Mouse (Mus musculus): ENCODE data around the gene Krt12.

DNA sequence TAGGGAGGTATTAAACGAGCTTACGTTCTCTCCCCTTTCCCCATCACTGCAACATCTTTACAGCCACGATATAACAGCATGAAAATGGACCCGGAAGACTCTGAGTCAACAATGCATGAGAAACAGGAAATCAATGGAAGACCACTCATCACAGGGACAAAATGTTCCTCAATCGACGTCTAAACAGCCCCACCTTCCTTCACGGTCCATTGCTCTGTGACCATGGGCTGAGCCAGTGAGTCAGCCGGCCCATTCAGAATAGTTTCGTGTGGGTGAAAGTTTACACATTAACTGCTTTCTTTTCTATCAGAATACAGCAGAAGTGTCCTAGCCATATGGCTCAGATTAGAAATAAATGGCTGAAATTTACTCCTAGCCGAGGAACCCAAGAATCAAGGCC is 32.7 kb upstream of the Krt12 start:
- no peak for TF ChIP-seq CTCF (IDR thresholded peaks at IDR 0.05; ENCODE audit: low read depth, low read length)
- no peak for TF ChIP-seq POLR2A (IDR thresholded peaks at IDR 0.05; ENCODE audit: extremely low read depth, insufficient read depth, low read length)

Data from liver, adult 2 months (tissue).